Mouse (Mus musculus) ES-E14 (cell line): Measurements from ENCODE around the gene Acyp2. TPM values are rescaled to one million over a fixed set of nuclear protein-coding genes. Genes with fewer than 3 reads are reported as not detected.

Source experiments
- DNase-seq: peaks from one replicate; pipeline ENCODE4 v3.0.0-alpha.2; 2013; ENCODE audit warnings: low read depth, low spot score
- H3K27ac ChIP-seq: 2 replicates; pipeline ENCODE4 v1.5.1; 2012; ENCODE audit warnings: low read depth, mild to moderate bottlenecking, low read length, moderate library complexity, mixed read lengths; ENCODE audit not compliant: poor library complexity, insufficient read depth, severe bottlenecking
- H3K36me3 ChIP-seq: 2 replicates; pipeline ENCODE4 v1.6.1; 2012; ENCODE audit warnings: mild to moderate bottlenecking, low read length, moderate library complexity, mixed read lengths; ENCODE audit not compliant: control insufficient read depth, poor library complexity, insufficient read depth, severe bottlenecking
- H3K4me1 ChIP-seq, 2 experiments: fragments of 150-350 bp in 1 of 2; sonication (generic) in 1 of 2; 2 replicates each; pipeline ENCODE4 v1.6.1; 2012; ENCODE audit warnings: low read length in 2 of 2, mild to moderate bottlenecking in 1 of 2, mixed read lengths in 1 of 2; ENCODE audit not compliant: control insufficient read depth in 2 of 2, insufficient read depth in 2 of 2, poor library complexity in 1 of 2
- H3K4me3 ChIP-seq, 2 experiments: fragments of 150-350 bp in 1 of 2; sonication (generic) in 1 of 2; 2 replicates each; pipeline ENCODE4 v1.5.1; 2012; ENCODE audit warnings: low read length in 2 of 2, low read depth in 1 of 2, mild to moderate bottlenecking in 1 of 2, mixed read lengths in 1 of 2; ENCODE audit not compliant: insufficient read depth in 1 of 2, poor library complexity in 1 of 2, severe bottlenecking in 1 of 2
- H3K9ac ChIP-seq: 2 replicates; pipeline ENCODE4 v1.6.1; 2012; ENCODE audit warnings: low read depth, mild to moderate bottlenecking, low read length, mixed read lengths; ENCODE audit not compliant: poor library complexity, insufficient read depth, severe bottlenecking
- H3K9me3 ChIP-seq: fragments of 150-350 bp; sonication (generic); 2 replicates; pipeline ENCODE4 v1.6.1; 2012; ENCODE audit warnings: low read depth, mild to moderate bottlenecking, low read length; ENCODE audit not compliant: control insufficient read depth, insufficient read depth
- CHD2 ChIP-seq: IDR thresholded peaks from 2 replicates; pipeline ENCODE4 v1.6.1; 2014; ENCODE audit warnings: mild to moderate bottlenecking, low read depth, low read length, inconsistent platforms
- HCFC1 ChIP-seq: IDR thresholded peaks from 2 replicates; pipeline ENCODE4 v1.6.1; 2012; ENCODE audit warnings: low read length, inconsistent platforms, borderline replicate concordance; ENCODE audit not compliant: insufficient read depth
- MAFK ChIP-seq: IDR thresholded peaks from 2 replicates; pipeline ENCODE4 v1.6.1; 2014; ENCODE audit warnings: mild to moderate bottlenecking, low read depth, low read length, inconsistent platforms; ENCODE audit not compliant: insufficient read depth
- ZC3H11A ChIP-seq: IDR thresholded peaks from 2 replicates; pipeline ENCODE4 v1.6.1; 2012; ENCODE audit warnings: low read depth, mild to moderate bottlenecking, inconsistent platforms, low read length, borderline replicate concordance
- ZNF384 ChIP-seq: IDR thresholded peaks from 2 replicates; pipeline ENCODE4 v1.6.1; 2012; ENCODE audit warnings: low read depth, low read length, inconsistent platforms
- in situ Hi-C, 2 experiments: fragments of 600-800 bp; cut with MboI; formaldehyde crosslinking; loops; one replicate each; pipeline ENCODE4 v1.15.1; 2025; ENCODE audit warnings: low sequenced_read_pairs in 2 of 2, inconsistent platforms in 1 of 2; ENCODE audit not compliant: unreplicated experiment in 2 of 2
- total RNA-seq: library from RNA; depleted of rRNA; stranded (reverse); fragments of 300-350 nt; gene quantifications from 2 replicates; pipeline ENCODE4 v1.2.3, GENCODE M21; 2012

Gene Acyp2
- total RNA-seq, 1 experiment, result 4.6 TPM

- TF ChIP-seq HCFC1 (no peak), CHD2 (no peak), MAFK (no peak), ZNF384 (no peak), ZC3H11A (no peak)
- H3K36me3 ChIP-seq, result no peaks in the 10 kb centered on the region
- H3K27ac ChIP-seq, result no peak overlapping the region
- H3K4me3 ChIP-seq, result no peak overlapping the region
- H3K9ac ChIP-seq, result no peak overlapping the region
- DNase-seq, result no peak
- no peaks in the 10 kb centered on the region for H3K9me3 ChIP-seq
- in situ Hi-C loops, result no loop called here
- no peaks in the 10 kb centered on the region for H3K4me1 ChIP-seq
These were observed 141.2 kb downstream of the Acyp2 start for GRCm38 (mm10) chr11:30508178-30508577.

DNA sequence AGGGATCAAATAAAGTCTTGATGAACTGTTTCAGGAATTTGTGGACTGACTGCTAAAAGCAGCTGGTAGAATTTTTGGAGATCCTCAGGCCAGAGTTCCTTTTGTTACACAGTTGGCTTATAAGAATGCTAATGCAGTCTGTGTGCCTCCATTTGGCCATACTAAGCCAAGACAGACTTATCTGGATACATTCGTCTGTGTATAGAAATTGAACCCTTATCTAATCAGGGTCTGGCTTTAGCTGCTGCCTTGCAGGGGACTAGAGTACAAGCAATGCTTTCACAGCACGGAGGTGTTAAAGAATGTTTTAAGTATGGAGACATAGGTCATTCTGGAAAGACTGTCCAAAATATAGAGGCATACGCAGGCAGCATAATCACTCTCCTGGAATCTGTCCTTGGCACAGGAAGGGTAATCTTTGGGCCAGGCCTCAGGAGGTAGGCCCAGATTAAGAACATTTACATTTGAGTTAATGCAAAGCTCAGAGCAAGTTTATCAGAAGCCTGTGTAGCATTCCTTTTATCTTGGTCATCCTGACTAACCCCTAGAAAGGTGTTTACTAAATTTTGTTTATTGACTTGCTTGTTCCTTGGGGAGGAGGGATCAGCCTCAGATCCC is 150.5 kb downstream of the Acyp2 start:
- Histone ChIP-seq H3K27ac (peak overlapping the region; percentile 60; the same call in 1 of the 2 replicates), H3K4me1 (no peaks in the 10 kb centered on the region), H3K4me3 (no peak overlapping the region), H3K9ac (no peak overlapping the region), H3K9me3 (peaks cover 12% of the 10 kb centered on the region), H3K36me3 (no peaks in the 10 kb centered on the region)
- DNase-seq, result no peak
- in situ Hi-C loops, result no loop called here
- TF ChIP-seq ZNF384, result no peak
- no peak for TF ChIP-seq MAFK
- no peak for TF ChIP-seq HCFC1
- TF ChIP-seq ZC3H11A, result no peak
- TF ChIP-seq CHD2, result no peak

DNA sequence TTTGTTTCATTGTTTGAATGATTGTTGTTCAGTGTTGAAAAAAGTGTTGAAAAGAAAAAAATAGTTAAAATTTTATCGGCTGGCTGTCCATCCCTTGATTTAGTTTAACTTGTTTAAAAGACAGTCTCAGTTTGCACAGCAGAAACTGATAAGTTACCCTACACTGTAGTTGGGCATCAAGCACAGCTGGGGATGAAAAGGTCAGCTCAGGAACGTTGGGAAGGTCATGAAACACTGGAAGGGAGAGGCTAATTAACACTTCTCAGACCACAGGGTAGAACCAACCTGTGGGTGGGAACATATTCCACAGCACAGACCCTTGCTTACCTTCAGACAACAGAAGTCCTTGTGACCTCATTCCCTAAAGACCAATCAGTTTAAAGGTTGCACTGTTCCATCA is 152.2 kb downstream of the Acyp2 start:
- in situ Hi-C loops, result no loop called here
- Histone ChIP-seq H3K4me1 (0 out of 4 replicates have a peak, but pooled peaks cover 0 to 3% of the 10 kb centered on the region in 2 experiments), H3K9ac (no peak overlapping the region), H3K27ac (no peak overlapping the region), H3K4me3 (no peak overlapping the region), H3K36me3 (no peaks in the 10 kb centered on the region), H3K9me3 (peaks cover 14% of the 10 kb centered on the region)
- TF ChIP-seq MAFK (no peak), HCFC1 (no peak), CHD2 (no peak), ZC3H11A (no peak), ZNF384 (no peak)
- no peak for DNase-seq

DNA sequence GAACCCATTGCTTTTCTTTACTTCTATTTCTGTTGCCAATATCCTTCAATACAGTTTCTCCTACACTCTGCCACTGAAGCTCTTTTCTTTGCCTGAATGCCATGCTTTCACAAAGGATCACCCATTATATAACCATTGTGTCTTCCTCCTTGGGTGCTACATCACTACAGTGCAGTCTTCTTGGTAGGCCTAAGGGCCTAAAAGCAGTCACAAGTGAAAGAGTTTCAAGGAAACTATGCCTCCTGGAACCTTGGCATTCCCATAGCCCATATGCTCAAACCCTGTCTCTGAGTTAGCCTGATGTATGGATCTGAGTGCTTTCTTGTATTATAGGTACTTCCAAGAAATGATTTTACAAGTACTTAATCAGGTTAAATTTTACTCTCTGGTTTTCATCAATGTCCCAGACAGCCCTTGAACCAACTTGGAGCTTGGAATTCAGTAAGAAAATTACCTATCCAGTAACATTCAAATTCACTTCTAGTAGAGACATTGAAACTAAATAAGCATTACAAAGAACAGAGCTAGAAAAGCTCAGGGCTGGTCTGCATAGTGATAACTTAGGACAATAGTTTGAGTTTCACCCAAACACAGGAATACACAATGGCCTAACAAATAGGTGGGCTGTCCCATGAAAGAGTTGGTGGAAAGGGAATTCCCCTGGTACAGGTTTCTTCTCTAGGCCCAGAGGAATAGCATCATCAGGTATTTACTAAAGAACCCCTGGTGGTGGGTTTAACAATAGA is 157.7 kb downstream of the Acyp2 start:
- DNase-seq, result peak; percentile 71
- in situ Hi-C loops, result no loop called here
- no peak for TF ChIP-seq HCFC1
- TF ChIP-seq CHD2, result peak; percentile 69; the same call in 1 of the 2 replicates
- Histone ChIP-seq H3K4me1 (peaks cover 2 to 4% of the 10 kb centered on the region in 2 experiments; a peak in 1 of 4 replicates), H3K27ac (peak overlapping the region; percentile 61; the same call in 1 of the 2 replicates), H3K9ac (no peak overlapping the region), H3K9me3 (0 out of 2 replicates have a peak, but pooled peaks cover 5% of the 10 kb centered on the region), H3K36me3 (no peaks in the 10 kb centered on the region), H3K4me3 (no peak overlapping the region)
